Mouse (Mus musculus) neural tube, embryonic 15.5 days (tissue): ENCODE measurements around the gene Csf3. TPM values are rescaled to one million over a fixed set of nuclear protein-coding genes. Genes with fewer than 3 reads are reported as not detected.

Experiments
- ATAC-seq: fragments of 200-750 bp; cut with Nextera tagmentation; 2 replicates; pipeline ENCODE4 v1.8.0; 2017; ENCODE audit warnings: mild to moderate bottlenecking, moderate TSS enrichment, moderate library complexity; ENCODE audit not compliant: low FRiP score
- H3K27ac ChIP-seq: fragments of 300-500 bp; sonication (generic); replicated peaks from 2 replicates; pipeline ENCODE4 v1.5.1; 2015; ENCODE audit warnings: mild to moderate bottlenecking, inconsistent platforms
- H3K27me3 ChIP-seq: fragments of 300-500 bp; sonication (generic); replicated peaks from 2 replicates; pipeline ENCODE4 v1.6.1; 2015; ENCODE audit warnings: inconsistent platforms
- H3K36me3 ChIP-seq: fragments of 300-500 bp; sonication (generic); 2 replicates; pipeline ENCODE4 v1.6.1; 2015; ENCODE audit warnings: inconsistent platforms
- H3K4me1 ChIP-seq: fragments of 300-500 bp; sonication (generic); 2 replicates; pipeline ENCODE4 v1.6.1; 2015; ENCODE audit warnings: inconsistent platforms
- H3K4me2 ChIP-seq: fragments of 300-500 bp; sonication (generic); 2 replicates; pipeline ENCODE4 v1.6.1; 2015; ENCODE audit warnings: inconsistent platforms, mild to moderate bottlenecking, moderate library complexity
- H3K4me3 ChIP-seq: fragments of 300-500 bp; sonication (generic); replicated peaks from 2 replicates; pipeline ENCODE4 v1.5.1; 2015; ENCODE audit warnings: mild to moderate bottlenecking, inconsistent platforms
- H3K9ac ChIP-seq: fragments of 300-500 bp; sonication (generic); replicated peaks from 2 replicates; pipeline ENCODE4 v1.6.1; 2015; ENCODE audit warnings: mild to moderate bottlenecking, inconsistent platforms
- H3K9me3 ChIP-seq: fragments of 300-500 bp; sonication (generic); replicated peaks from 2 replicates; pipeline ENCODE4 v1.6.1; 2016; ENCODE audit warnings: inconsistent platforms
- WGBS: fragments of 180-500 bp; shearing (Covaris S2); methylation state at CpG from one replicate; pipeline ENCODE4 v1.1.7; 2015; ENCODE audit warnings: mixed read lengths; 5-methylcytosine and 5-hydroxymethylcytosine counted together
- polyA plus RNA-seq: library from polyadenylated mRNA; unstranded; fragments of >200 nt; fragmentation: Nextera tagmentation; extraction: Ambion mirVana; gene quantifications from 2 replicates; pipeline ENCODE4 v1.2.1, GENCODE M21; 2015

Gene Csf3
- polyA plus RNA-seq, 1 experiment from 2014 or later: not detected

DNA sequence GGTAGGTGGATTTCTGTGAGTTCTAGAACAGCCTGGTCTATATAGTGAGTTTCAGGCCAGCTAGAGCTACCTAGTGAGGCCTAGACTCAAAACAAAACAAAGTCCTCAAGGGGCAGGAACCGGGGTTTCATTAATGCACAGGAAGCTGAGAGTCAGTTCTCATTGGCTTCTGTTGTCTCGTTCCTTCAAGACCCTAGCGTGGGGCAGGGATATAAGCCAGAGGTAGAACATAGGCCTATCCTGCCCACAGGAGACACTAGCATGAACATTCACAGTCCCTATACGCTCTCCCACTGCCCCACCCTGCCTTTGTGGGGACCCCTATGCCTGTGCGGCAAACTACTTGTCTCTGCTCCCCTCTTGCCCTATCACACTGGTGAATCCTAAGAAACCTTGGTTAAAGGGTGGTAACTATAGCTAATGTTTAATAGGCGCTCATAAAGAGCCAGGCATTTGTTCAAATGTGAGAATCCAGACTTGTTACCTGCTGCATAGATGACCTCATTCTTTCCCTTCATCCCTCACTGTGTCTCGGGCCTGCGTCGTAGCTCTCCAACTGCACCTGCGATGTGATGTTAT is 51.6 kb downstream of the Csf3 start:
- H3K27me3 ChIP-seq: no peaks in the 10 kb centered on the region
- WGBS: 86% methylated on average over 10 of the region's 10 CpGs
- peaks cover 30% of the 10 kb centered on the region for H3K36me3 ChIP-seq
- no peak overlapping the region for H3K9ac ChIP-seq
- H3K4me2 ChIP-seq: no peak overlapping the region
- no peak overlapping the region for H3K4me3 ChIP-seq
- ATAC-seq: no peak
- no peaks in the 10 kb centered on the region for H3K9me3 ChIP-seq
- peaks cover 80% of the 10 kb centered on the region for H3K4me1 ChIP-seq
- peak overlapping the region; percentile 89 for H3K27ac ChIP-seq

Other genes with a start within 250 kb of the Csf3 start
- gene Ikzf3, start 155.2 kb upstream of the Csf3 start, polyA plus RNA-seq: 0.18 and 1.3 TPM in 2 replicates
- 0.45 TPM in 1 of 2 replicates, not detected in the other for gene Zpbp2, start 150.2 kb upstream of the Csf3 start, polyA plus RNA-seq
- gene Ormdl3, start 113.9 kb upstream of the Csf3 start, polyA plus RNA-seq: 92.9 and 99.8 TPM in 2 replicates
- not detected in 2 replicates for gene Lrrc3c, start 103.0 kb upstream of the Csf3 start, polyA plus RNA-seq
- gene Gm12355, start 75.6 kb upstream of the Csf3 start, polyA plus RNA-seq: 0.42 and 0.79 TPM in 2 replicates
- gene Gsdma3, start 74.9 kb upstream of the Csf3 start, polyA plus RNA-seq: not detected in 2 replicates
- 0.14 and 0.15 TPM in 2 replicates for gene Gsdma2, start 54.5 kb upstream of the Csf3 start, polyA plus RNA-seq
- 0.06 TPM in 1 of 2 replicates, not detected in the other for gene Gsdma, start 36.9 kb upstream of the Csf3 start, polyA plus RNA-seq
- 185 and 191 TPM in 2 replicates for gene Psmd3, start 18.7 kb upstream of the Csf3 start, polyA plus RNA-seq
- 59.6 and 60.9 TPM in 2 replicates for gene Med24, start 28.2 kb downstream of the Csf3 start, polyA plus RNA-seq
- gene Thra, start 39.4 kb downstream of the Csf3 start, polyA plus RNA-seq: 104 and 125 TPM in 2 replicates
- 3.8 and 4.0 TPM in 2 replicates for gene Nr1d1, start 74.1 kb downstream of the Csf3 start, polyA plus RNA-seq
- 27.5 and 30.1 TPM in 2 replicates for gene Msl1, start 94.3 kb downstream of the Csf3 start, polyA plus RNA-seq
- gene Casc3, start 103.6 kb downstream of the Csf3 start, polyA plus RNA-seq: 44.3 and 46.8 TPM in 2 replicates
- 12.5 and 13.7 TPM in 2 replicates for gene Rapgefl1, start 135.5 kb downstream of the Csf3 start, polyA plus RNA-seq
- gene Wipf2, start 162.4 kb downstream of the Csf3 start, polyA plus RNA-seq: 3.9 and 4.8 TPM in 2 replicates
- 3.8 and 12.0 TPM in 2 replicates for gene Cdc6, start 206.5 kb downstream of the Csf3 start, polyA plus RNA-seq
- gene Rara, start 226.6 kb downstream of the Csf3 start, polyA plus RNA-seq: 17.3 and 19.9 TPM in 2 replicates